ENCODE assay signal across 9 mouse cellular contexts in genomic region chr3:59312610-59313009, GRCm38 (mm10). TPM values are rescaled to one million over a fixed set of nuclear protein-coding genes. Genes with fewer than 3 reads are reported as not detected.
DNase-seq lines count a peak whose midpoint lies in the region; ATAC-seq lines count a peak whose summit lies in the region.
"Had no signal": no experiment of that assay in that cellular context is flagged by ENCODE, and none has a peak within 500 bp of the region (broad histone marks: within the 10 kb centered on the region; RNA-seq: fewer than 3 reads in every experiment).

No protein-coding gene starts in this region.

- peak; percentile 17 for DNase-seq in gastrocnemius, adult 18-20 months (ENCODE audit: low spot score)
- DNase-seq in gastrocnemius, postnatal 10 days = no peak
- peak; percentile 78 for DNase-seq in right cerebral cortex, adult 18-20 months
- no peak for DNase-seq in right cerebral cortex, postnatal 4 days
- DNase-seq in layer of hippocampus, postnatal 14 days (ENCODE audit: low spot score in 2 of 2) = peak; percentile 23 to 26
- peak; percentile 39 for DNase-seq in skeletal muscle tissue, adult 2 months (ENCODE audit: low read depth, low spot score)
- no peak for DNase-seq in cerebellum, adult 11 months

- H3K4me1 ChIP-seq in kidney, embryonic 14.5 days (ENCODE audit: control insufficient read depth, insufficient read depth, low read length) = no peaks in the 10 kb centered on the region

- no peak for ATAC-seq in kidney, embryonic 14.5 days (ENCODE audit: low FRiP score, low TSS enrichment)

- H3K36me3 ChIP-seq in kidney, embryonic 14.5 days (ENCODE audit: control insufficient read depth, insufficient read depth, low read length) = no peaks in the 10 kb centered on the region; the same call in 1 of the 2 replicates

- H3K27me3 ChIP-seq in kidney, embryonic 14.5 days (ENCODE audit: control insufficient read depth, insufficient read depth, low read length) = no peaks in the 10 kb centered on the region

- no peak overlapping the region for H3K4me2 ChIP-seq in kidney, embryonic 14.5 days (replicated peaks; ENCODE audit: low read depth, low read length)

- no peak overlapping the region for H3K9ac ChIP-seq in kidney, embryonic 14.5 days (ENCODE audit: low read depth, low read length)
- H3K9ac ChIP-seq: liver, embryonic 14.5 days had no signal

- WGBS in kidney, embryonic 14.5 days = 94% methylated on average over 10 of the region's 10 CpGs

- H3K4me3 ChIP-seq in kidney, embryonic 14.5 days (ENCODE audit: low read length) = no peak overlapping the region

- no peaks in the 10 kb centered on the region for H3K9me3 ChIP-seq in kidney, embryonic 14.5 days (ENCODE audit: control insufficient read depth, low read length)

- no peak overlapping the region for H3K27ac ChIP-seq in kidney, embryonic 14.5 days (ENCODE audit: low read depth, low read length)
- H3K27ac ChIP-seq: liver, embryonic 14.5 days had no signal

RNA-seq across cellular contexts. Expression of gene Igsf10, which starts 31.6 kb away (rescaled TPM):
- total RNA-seq in gastrocnemius, adult 18-20 months (2021) = 1 to 10 TPM; 1.6 to 3.2 TPM
- 10 to 100 TPM; 29.3 to 40.9 TPM for total RNA-seq in gastrocnemius, postnatal 10 days (2021)
- 1 to 10 TPM; 3.9 to 4.9 TPM for total RNA-seq in layer of hippocampus, postnatal 14 days (2021)
- 3.0 and 4.4 TPM in 2 replicates for polyA plus RNA-seq in kidney, embryonic 14.5 days (2014; fragmentation: Nextera tagmentation; extraction: Ambion mirVana)

RNA-seq across cellular contexts. Expression of gene P2ry12, which starts 49.9 kb away (rescaled TPM):
- total RNA-seq in gastrocnemius, adult 18-20 months (2021) = under 1 TPM; 0.27 to 0.69 TPM
- total RNA-seq in gastrocnemius, postnatal 10 days (2021) = 1 to 10 TPM; 2.4 to 2.9 TPM
- 10 to 100 TPM; 68.6 to 72.3 TPM for total RNA-seq in layer of hippocampus, postnatal 14 days (2021)
- 1.2 and 1.8 TPM in 2 replicates for polyA plus RNA-seq in kidney, embryonic 14.5 days (2014; fragmentation: Nextera tagmentation; extraction: Ambion mirVana)

Comparison
In these comparisons a context has a peak if more than half of its experiments do, and no peak if none do; other contexts are left out.
1. DNase-seq: peak in gastrocnemius, adult 18-20 months (single experiment), right cerebral cortex, adult 18-20 months (single experiment), layer of hippocampus, postnatal 14 days (2 of 2) and skeletal muscle tissue, adult 2 months (single experiment); none in gastrocnemius, postnatal 10 days (single experiment), right cerebral cortex, postnatal 4 days (single experiment) and cerebellum, adult 11 months (single experiment).
2. RNA of gene Igsf10, which starts 31.6 kb away (total RNA-seq): 29.3 to 40.9 TPM in gastrocnemius, postnatal 10 days; 3.9 to 4.9 TPM in layer of hippocampus, postnatal 14 days and 1.6 to 3.2 TPM in gastrocnemius, adult 18-20 months; every median in the first group is over 4 times any median in the second.
3. RNA of gene P2ry12, which starts 49.9 kb away (total RNA-seq): 68.6 to 72.3 TPM in layer of hippocampus, postnatal 14 days; 2.4 to 2.9 TPM in gastrocnemius, postnatal 10 days and 0.27 to 0.69 TPM in gastrocnemius, adult 18-20 months; every median in the first group is over 10 times any median in the second.